ENCODE assay signal across 7 mouse cellular contexts in the genomic region with DNA sequence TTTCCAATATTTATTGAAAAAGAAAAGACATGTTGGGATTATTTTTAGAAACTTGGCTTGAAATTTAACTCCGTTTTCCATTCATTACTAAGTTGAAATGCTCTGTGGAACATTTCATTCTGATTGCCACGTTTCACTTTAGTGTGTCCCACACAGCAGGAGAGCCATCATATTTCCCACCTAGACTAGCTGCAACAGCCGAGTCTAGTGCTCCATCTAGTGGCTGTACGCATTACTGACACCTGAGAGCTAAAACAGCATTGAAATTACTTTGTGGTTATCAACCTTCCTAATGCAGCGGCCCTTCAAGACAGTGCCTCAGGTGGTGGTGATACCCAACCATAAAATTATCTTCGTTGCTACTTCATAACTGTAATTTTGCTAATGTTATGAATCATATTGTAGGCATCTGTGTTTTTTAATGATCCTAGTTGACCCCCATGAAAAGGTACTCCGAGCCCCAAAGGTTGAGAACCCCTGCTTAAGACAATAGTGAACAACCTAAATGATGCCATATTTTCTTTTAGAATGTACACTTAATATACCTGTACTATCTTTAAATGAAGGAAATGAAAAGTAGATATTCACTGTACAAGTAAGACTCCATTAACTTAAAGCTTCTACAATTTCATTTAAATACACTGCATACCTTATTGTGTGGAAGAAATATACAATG.
A peak's percentile ranks its signal among the peaks of the same experiment; 100 is the strongest.
DNase-seq lines count a peak whose midpoint lies in the region; ATAC-seq lines count a peak whose summit lies in the region.

No protein-coding gene starts in this region.

- peak; percentile 88 for ATAC-seq in megakaryocyte, adult 5-6 weeks (ENCODE audit: poor library complexity, severe bottlenecking)

- DNase-seq in ZHBTc4 (ENCODE audit: low read depth, low spot score): peak; percentile 87
- DNase-seq in cerebellum, adult 9-10 months: peak; percentile 48
- peak; percentile 63 to 89 for DNase-seq in frontal cortex, adult 2 months (ENCODE audit: extremely low spot score in 1 of 2, low spot score in 1 of 2)
- DNase-seq in hindlimb bud, embryonic 11.5 days (ENCODE audit: extremely low spot score, low read depth, low spot score): peak; percentile 37
- peak; percentile 56 for DNase-seq in left cerebral cortex, adult 11 months (ENCODE audit: low spot score)
- peak; percentile 68 for DNase-seq in right cerebral cortex, postnatal 14 days

Comparison
In these comparisons a context has a peak if more than half of its experiments do, and no peak if none do; other contexts are left out.
1. Peak in every context shown above with its lines: DNase-seq and ATAC-seq.
2. DNase-seq: peak in every context shown above with its lines; median percentile 87 in ZHBTc4; 76 in frontal cortex, adult 2 months; 68 in right cerebral cortex, postnatal 14 days; 56 in left cerebral cortex, adult 11 months; 48 in cerebellum, adult 9-10 months; 37 in hindlimb bud, embryonic 11.5 days.